Mouse (Mus musculus) yolk sac, embryonic 10.5 days (tissue): Measurements from ENCODE around the gene Ndufa13.

Experiments used
- DNase-seq: peaks from one replicate; pipeline ENCODE4 v3.0.0-alpha.2; 2017; ENCODE audit warnings: low spot score

Gene Ndufa13

DNA sequence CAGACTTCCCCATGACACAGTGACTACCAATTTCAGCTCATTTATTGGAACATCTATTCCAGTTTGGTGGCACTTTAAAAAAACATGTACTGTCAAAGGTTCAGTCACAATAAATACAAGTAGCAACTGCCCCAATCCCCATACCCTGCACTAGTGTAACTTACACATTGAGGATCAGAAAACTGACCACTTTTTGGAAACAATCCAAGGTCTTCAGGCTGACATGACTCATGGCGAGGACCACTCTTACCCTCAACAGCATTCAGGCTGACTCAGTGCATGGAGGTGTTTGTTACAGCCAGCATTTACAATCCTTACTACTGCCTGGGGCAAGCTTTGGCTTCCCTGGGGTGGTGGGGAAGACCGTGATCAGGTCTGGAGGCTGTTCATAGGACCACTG, 4.7 kb upstream of the Ndufa13 start:
- DNase-seq: no peak

GRCm38 (mm10) chr8:69906260-69906659, 3.9 kb upstream of the Ndufa13 start:
- no peak for DNase-seq

DNA sequence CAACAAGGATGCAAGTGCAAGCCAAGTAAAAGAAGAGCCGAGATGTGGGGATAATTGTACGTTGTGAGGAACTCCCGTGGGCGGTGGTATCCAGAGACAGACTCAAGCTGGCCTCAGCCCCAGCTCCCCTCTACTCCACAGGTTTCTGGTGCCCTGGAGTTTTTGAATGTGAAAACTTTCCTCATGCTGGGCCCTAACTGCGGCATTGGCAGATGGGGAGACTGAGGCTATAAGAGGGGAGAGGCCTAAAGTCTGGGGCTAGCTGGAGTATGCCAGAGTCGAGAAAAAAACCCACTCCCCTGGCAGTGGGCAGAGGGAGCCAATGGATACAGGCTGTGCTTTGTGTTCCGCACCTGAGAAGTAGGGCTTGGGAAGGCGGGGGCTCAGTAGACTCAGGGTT, 1.7 kb upstream of the Ndufa13 start:
- no peak for DNase-seq

GRCm38 (mm10) chr8:69903063-69903542, 745 bp upstream of the Ndufa13 start:
- DNase-seq: peak; percentile 99

DNA sequence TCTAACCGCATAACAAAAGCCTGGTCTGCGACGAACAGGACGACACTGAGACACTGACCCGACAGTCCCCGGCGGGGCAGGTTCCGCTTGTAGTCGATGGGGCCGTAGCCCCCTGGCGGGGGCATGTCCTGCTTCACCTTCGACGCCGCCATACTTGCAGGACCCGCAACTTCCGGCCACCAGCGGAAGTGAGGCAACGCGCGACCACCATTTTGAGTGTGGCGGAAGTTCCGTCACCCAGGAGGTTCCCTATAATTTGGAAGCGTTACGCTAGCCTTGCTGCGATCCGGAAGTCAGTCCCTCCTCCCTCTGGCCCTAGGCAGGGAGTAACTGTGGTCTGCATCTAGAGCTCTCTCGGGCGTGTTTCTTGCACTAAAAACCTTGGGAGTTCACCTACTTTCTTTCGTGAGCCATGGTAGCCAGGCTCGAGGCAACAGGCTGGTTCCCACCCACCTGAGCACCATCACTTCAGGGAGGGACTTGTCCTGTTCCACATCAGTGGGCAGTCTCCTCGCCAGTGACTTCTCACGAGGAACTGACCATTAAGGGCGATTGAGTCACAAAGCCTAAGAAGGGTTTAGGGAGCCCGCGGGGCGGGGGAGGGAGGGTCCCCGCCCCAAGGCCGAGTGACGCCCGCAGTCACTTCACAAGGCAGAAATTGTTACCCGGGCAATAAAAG, 735 bp downstream of the Ndufa13 start:
- DNase-seq: peak; percentile 98

DNA sequence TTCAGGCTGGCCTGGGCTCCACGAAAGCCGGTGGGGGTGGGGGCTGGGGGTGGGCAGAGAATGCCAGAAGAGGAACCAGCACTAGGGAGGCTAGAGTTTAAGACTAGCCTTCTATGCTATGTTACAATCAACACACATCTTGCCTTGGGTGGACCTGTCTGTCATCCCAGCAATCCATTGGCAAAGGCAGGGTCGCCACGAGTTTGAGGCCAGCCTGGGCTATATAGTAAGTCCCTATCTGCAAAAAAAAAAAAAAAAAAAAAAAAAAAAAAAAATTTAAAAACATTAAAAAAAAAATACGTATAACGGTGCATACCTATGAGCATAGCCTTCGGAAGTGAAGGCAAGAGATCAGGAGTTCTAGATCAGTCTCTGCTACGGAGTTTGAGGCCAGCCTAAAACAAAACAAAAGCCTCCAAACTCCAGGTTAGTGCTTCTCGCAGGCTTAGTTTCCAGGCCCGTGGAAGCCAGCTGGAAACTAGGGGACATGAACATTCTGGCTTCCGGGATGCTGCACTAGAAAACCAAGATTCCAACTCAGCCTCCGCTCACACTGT, 1.4 kb downstream of the Ndufa13 start:
- DNase-seq: no peak

DNA sequence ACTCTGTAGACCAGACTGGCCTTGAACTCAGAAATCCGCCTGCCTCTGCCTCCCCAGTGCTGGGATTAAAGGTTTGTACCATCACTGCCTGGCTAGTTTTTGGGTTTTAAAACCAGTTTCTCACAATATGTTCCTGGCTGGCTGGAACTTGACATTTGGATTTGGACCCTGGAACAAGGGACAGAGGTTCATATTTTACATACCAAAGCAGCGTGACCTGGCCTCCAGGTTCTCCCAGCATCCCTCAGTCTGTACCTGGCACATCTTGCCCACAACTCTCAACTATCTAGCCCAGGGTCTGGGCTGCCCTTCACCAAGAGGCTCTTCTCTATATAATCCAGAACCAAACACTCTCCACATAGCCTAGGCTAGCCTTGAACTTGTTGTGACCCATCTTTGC, 2.5 kb downstream of the Ndufa13 start:
- DNase-seq: no peak

DNA sequence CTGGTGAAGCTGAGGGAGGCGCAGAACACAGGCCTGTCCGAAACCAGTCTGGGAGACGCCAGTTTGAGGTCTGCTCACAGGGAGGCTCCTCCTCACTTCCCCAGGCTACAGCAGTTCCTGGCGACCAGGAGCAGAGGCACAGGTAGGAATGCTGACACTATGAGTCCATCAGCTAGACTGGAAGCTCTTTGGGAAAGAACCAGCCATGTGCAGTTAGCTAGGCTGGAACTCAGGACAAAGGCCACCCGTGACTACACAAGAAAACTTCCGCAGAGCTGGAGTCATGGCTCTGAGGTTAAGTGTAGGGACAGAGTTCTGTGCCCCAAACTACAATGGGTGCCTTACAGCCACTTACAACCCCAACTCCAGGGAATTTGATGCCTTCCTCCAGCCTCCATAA, 4.5 kb downstream of the Ndufa13 start:
- no peak for DNase-seq

DNA sequence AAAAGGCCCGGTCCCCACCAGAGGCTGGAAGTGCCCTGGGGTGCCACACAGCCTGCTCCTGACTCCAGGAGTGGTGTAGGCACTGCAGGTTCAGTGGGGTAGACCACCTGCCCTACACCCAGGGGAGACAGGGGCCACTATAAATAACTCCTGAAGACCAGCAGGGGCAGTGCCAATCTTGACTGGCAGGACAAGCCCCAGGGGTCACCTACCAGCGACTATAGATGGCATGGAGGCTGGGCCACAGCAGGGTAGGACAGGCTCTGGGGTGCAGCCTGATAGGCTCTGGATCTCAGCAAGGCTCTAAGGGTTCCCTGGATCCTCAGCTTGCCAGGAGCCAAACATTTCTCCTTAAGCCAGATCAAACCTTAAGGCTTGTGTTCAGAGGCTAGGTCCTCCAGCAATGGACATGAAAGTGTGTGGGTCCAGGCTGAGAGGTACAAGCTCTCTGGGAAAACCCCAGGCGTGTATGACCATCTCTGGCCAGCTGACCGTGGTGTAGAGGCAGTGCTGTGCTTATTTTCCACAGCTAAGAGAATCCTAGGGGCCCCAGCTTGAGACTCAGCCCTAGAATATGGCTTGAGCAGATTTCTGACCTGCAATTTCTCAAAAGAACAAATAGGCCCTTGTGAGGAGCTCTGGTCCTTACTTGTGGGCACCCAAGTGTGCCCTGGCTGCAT, 6.4 kb downstream of the Ndufa13 start:
- DNase-seq: no peak

- DNase-seq: no peak
Observed at GRCm38 (mm10) chr8:69894836-69895332, 7.5 kb downstream of the Ndufa13 start.

DNA sequence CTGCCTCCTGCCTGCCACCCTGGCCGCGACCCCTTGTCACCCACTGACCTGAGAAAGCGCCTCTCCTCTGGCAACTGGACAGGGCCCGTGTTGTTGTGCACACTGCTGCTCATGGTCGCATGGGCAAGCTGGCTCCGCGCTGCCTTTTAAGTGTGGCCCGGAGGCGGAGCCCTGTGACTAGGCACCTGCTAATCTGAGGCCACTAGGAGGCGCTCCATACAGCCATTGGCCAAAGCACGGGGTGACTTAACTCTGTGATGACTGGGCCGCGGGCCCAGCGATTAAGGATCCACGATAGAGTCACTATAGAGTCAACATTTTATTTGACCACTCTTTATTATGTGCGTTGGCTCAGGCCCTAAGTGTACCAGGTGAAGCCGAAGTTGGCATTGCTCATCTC, 8.5 kb downstream of the Ndufa13 start:
- DNase-seq: no peak

- no peak for DNase-seq
Observed at GRCm38 (mm10) chr8:69890813-69891241, 11.5 kb downstream of the Ndufa13 start.

GRCm38 (mm10) chr8:69888902-69889301, 13.5 kb downstream of the Ndufa13 start:
- no peak for DNase-seq

DNA sequence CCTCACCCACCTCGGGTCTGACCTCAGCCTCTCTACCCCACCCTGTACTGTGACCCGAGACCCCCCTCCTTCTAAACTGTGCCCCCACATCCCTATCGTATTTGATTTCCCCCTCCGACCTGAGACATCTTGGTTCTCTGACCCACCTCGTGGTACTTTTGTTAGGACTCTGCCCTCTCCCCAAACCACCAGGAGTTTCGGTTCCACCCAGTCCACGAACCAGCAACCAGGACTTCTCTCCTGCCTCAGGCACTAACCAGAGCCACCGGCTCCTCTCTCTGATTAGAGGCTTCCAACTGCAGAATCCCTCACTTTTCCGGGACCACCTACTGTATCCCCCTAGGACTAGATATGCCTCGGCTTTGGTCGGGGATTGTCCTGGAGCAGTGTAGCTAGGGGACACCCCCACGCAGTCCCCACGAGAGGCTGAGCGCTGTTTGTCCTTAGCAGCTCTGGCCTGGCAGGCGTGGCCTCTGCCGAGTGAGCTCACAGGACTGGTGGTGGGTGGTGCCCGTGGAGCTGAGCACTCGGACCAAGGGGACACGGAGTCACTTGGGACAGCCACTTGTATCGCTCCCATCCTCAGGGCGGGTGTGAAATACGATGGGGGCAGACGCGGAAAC, 14.0 kb downstream of the Ndufa13 start:
- DNase-seq: no peak

GRCm38 (mm10) chr8:69887289-69888243, 14.8 kb downstream of the Ndufa13 start, which contains the start of gene Cilp2:
Gene Cilp2, minus strand, starts transcription at chr8:69887687.
- no peak for DNase-seq

DNA sequence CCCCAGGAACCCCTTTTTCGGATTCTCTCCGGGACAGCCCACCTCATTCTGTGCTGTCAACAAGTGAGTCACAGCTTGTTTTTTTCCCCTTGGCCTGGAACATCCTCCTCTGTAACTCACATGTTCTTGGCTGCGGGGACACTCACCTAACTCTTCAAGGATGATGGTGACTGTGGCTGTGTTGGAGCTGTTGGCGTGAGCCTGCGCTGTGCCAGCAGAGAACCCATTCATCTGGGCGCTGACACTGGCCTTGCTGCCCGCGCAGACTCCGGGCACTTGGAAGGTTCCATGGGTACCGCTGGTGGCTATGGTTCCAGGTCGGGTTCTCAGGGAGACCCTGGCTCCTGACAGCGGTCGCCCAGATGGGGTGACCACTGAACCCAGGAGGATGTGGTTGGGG, 18.2 kb downstream of the Ndufa13 start:
- DNase-seq: no peak

DNA sequence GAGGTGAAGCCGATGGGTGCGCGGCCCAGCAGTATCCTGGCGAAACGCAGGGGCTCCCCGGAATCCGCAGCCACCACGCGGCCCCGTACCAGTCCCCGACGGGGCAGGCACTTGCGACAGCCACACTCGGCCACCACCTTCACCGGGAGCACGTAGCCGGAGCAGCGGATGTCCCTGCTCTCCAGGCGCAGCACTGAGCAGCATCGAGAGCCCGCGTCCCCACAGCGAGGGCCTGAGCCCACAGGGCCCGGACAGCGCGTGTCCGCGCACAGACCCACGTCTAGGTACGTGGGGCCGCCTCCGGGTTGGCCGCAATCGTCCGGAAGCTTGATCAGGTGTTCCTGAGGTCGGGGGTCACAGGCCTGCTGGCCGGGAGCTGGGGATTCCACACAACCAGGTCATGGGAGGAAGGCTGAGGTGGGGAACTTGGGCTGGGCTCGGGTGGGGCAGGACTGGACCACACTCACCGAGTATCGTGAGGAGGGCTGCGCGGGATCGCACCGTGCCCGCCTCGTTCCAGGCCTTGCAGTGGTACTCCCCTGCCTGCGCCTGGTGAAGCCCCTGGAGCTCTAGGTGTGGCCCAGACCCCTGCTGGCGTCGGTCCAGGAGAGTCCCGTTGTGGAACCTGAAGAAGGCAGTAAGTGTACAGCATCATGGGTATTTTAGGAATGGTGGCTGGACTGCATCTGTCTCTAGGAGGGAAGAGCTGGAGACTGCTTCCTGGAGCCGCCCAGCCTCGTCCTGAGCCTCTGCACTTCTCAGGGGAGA, 19.3 kb downstream of the Ndufa13 start:
- DNase-seq: no peak

DNA sequence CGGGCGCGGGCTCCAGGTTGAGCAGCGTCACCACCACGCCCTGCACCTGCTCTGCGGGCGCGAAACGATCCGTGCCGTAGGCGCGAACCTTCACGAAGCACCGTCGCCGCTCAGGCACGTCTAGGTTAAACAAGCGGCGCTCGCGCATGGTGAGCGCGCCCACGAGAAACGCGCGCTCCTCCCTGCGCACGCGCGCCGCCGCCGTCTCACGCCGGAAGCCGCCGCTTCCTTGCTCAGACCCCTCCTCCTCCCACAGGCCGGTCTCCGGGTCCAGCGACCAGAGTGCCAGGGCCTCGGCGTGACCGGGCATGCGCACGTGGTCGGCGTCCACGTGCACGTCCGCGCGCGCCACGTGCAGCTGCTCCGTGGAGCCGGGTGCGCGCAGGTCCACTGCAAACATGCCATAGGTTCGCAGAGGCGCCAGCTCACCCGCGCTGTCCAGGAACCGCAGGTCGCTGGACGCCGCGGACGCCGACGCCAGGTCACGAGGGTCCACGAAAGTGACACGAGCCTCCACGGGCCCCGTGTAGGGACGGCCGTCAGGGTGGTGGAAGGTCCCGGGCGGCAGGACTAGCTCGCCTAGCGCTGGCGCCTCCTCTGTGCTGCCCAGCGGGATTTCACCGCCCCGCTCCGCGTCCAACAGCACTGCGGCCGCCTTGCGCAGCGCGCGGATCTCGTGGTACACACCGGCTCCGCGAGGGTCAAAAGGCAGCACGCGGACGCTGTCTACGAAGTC, 20.2 kb downstream of the Ndufa13 start:
- peak; percentile 38 for DNase-seq

DNA sequence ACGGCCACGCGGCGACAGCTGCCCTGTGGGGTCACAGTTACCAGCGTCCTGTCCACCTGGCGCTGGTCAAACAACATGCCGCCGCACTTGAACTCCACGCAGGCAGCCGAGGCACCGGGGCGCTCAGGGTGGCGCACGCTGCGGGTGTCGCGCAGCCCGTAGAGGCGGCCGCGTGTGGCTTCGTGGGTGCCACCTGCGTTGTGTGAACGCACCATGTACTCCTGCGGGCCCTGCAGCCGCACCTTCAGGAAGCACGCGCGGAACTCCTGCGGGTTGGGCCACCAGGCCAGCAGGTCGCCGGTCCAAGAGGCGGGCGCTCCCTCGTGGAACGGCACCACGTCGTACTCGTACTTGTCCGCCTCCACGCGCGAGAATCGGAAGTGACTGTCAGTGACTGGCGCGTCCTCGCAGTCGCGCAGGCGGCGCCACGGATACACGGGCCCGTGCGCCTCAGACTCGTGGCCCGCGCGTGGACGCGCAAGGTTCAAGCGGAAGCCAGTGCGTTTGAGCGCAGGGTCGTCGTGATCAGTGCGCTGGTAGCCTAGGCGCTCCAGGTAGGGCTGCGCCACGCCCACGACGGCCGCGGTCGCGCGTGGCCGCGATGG, 21.0 kb downstream of the Ndufa13 start:
- no peak for DNase-seq

DNA sequence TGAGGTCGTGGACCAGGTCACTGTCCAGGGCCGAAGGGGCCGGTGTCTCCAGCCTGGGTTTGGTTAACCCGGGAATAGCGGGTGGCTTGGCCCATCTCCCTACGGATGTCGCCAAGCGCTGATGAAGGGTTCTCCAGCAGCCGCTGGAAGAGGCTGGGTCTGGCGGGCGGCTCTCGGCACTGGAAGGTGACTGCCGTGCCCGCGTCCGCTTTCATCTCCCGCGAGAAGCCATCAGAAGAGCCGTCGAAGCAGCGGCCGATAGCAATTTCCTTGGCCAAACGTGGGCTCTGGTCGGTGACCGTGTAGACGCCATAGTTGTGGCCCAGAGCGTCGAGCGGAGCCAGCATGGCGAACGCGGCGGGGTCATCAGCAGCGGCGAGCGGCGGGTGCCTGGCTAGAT, 21.5 kb downstream of the Ndufa13 start:
- DNase-seq: no peak
